Mouse (Mus musculus) retina, postnatal 1 day (tissue): Measurements from ENCODE around the gene Dscam.

Source experiments
- DNase-seq: peaks from one replicate; pipeline ENCODE4 v3.0.0-alpha.2; 2012

Dscam gene

DNA sequence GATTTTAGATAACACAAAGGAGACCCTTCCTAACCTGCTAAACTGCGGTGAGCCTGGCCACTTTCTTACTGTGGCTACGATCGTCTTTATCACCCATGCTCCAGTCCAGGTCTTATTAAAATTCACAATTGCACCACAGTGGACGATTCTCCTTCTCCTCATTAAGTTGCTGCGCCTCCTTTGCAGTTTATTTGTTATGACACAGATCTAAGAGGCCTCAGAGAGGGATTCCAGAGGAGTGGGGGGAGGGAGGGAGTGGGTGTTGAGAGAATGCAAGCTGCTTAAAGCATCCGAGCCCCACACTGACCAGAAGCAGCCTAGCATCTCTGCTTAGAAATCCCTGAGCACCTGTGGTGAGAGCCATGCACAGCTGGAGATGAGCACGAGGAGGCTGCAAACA lies 413.6 kb downstream of the Dscam start:
- peak; percentile 80 for DNase-seq

DNA sequence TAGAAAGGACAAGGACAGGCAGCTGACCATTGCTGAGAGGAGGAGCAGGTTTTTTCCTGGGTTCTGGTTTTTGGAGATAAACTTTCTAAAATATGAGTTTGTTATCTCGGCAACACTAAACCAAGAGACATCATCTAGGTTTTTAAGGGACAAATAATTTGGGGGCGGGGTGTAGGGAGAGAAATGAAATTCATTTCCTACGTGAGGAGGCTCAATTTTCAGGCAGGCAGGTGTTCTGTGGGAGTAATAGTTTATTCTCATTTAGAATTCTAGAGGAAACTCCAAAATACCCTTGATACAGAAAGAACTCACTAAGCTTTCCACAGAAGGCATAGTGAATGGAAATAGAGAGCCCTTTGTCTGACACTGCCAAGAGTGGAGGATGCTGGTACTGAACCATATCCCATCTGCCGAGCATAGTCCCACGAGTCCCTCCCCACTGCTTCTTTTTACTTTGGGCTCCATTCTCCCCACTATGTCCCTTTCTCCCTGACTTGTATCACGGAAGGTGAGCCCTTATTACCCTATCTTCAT lies 415.5 kb downstream of the Dscam start:
- no peak for DNase-seq

DNA sequence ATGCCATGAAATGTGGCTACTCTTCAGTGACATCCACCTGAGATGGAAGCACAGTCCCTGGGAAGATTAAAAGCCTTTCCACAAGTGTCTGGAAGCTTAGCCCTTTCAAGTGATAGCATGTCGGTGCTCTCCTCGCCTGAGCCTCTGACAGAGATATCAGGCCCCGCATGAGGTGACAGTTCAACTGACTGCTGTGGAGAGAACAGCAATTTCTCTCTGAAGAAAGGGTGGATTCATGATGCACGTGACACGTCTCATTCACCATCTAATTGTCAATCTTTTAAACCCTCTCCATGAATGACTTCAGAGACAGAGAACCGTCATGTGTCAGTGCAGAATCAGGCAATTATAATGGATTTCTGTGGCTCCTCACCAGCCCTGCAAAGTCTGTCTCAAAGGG lies 416.2 kb downstream of the Dscam start:
- DNase-seq = no peak

- DNase-seq = peak; percentile 60
Observed at GRCm38 (mm10) chr16:96753781-96754173, 416.8 kb downstream of the Dscam start.

DNA sequence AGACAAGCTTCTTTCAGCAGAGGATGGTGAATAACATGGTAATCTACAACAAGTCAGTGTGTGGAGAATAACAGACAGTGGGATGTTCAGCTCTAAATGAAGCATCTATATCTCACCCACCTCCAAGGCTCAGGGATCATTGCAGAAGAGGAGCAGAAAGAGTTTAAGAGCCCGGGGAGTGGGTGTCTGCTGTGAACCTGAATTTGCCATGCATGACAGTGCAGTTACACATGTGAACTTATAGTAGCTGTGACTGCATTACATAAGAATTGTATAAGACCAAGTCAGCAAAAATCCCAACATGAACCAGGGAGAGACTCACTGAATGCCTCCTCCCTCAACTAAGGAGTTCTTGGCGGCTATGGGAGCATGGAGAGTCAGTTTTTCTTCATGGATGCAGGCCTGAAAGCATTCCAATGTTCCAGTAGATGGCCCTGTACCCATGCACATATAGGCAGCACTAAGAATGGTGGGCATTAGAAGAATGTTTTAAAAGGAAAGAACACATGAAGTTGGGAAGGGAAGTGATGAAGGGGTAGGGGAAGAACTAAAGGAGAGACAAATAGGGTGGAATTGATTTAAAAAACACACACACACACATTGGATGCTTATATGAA lies 417.3 kb downstream of the Dscam start:
- no peak for DNase-seq

GRCm38 (mm10) chr16:96742475-96743255 lies 427.9 kb downstream of the Dscam start:
- no peak for DNase-seq

- DNase-seq = no peak
Observed at GRCm38 (mm10) chr16:96741336-96741735, 429.2 kb downstream of the Dscam start.

DNA sequence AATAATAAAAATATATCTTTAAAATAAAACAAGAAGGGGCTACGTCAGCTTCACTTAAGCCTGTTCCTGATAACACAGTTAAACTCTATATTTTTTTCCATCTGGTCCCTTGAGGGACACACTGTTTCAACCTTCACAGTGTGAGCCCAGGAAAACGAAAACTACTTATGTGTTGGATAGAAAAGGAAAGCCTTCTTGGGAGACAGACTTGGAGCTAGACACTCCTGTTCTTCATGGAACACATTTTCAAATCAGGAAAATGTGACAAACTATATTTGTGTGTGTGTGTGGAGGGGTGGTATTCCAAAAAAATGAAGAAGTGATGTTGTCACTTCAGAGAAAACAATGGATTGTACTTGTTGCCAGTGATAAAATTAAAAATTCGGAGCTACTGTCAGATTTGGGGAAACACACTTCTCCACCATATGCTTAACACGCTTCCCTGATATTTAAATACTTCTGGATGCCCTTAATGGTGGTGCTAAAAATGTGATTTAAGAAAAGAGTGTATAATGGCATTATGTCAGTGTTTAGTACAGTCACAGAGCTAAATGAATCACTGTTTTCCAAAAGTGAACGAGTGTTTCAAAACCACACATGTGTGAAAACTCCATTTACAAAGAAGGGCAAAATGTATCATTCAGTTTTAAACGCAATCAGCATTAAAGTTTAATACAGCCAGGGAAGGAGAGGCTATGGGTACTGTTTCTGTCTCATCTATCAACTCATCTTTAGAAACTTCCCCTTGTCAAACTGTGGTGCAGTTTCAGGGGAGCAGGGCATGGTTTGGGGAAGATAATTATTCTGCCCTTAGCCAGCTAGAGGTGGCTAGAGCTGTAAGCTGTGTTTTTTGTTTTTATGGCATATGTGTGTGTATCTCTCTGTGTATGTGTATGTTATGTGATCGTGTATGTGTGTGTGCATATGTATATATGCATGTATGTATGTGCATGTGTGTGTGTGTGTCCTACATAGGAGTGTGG lies 430.2 kb downstream of the Dscam start:
- no peak for DNase-seq

DNA sequence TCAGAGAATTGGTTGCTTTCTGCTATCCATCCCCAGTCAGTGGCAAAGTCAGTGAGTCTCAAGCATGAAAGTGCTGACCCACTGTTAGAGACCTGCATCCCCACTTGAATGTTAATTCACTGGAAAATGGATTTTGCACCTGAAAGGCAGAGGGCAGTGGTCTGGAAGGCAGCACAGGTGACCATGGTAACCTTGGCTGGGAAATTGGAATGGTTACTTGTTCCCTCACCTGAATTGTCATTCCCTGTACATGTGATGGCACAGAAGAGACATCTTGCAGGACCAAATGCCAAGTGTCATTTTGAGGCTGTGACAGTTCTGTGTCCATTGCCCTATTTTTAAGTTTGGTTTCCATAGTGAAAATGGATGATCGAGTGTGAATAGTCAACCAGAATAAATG lies 434.1 kb downstream of the Dscam start:
- no peak for DNase-seq

- DNase-seq = no peak
Observed at GRCm38 (mm10) chr16:96730881-96731280, 439.7 kb downstream of the Dscam start.

DNA sequence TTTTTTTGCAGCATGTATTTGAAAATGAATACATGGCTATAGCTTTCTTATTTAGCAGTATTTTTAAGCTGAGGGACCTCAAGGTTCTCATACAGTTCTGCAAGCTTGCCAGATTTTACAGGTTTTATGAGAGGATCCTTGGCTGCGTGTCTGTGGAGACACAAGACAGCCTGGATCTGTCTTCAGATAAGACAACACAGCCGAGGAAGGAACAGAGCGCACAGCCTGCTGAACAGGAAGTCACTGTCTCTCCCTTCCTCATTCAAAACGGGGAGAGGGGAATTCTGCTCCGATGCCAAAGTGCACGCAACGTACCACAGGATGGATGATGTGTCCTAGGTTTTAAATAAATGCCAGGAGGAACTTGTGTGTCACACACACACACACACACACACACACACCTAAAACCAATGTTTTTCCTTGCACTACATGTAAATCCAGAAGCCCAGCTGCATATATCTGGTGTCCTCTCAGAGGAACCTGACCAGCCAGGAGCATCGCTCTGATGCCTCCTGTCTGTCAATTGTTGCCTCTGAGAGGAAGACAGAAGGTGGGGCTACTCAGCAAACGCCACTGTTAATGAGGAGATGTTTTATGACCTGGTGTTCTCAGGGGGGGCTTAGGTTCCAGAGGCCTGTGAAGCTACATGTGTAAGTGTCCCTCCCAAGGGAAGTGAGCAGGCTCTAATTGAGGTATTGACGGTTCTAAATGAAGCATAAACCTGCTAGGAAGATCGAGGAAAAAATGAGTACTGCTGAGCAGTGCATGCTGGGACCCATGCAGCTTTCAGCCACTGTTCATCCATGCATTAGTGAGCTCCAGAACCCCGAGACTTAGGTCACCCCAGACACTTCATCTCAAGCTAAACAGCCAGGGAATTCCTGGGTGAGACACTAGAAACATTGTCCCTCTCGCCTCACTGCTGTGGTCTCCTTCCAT lies 442.4 kb downstream of the Dscam start:
- peak; percentile 32 for DNase-seq

DNA sequence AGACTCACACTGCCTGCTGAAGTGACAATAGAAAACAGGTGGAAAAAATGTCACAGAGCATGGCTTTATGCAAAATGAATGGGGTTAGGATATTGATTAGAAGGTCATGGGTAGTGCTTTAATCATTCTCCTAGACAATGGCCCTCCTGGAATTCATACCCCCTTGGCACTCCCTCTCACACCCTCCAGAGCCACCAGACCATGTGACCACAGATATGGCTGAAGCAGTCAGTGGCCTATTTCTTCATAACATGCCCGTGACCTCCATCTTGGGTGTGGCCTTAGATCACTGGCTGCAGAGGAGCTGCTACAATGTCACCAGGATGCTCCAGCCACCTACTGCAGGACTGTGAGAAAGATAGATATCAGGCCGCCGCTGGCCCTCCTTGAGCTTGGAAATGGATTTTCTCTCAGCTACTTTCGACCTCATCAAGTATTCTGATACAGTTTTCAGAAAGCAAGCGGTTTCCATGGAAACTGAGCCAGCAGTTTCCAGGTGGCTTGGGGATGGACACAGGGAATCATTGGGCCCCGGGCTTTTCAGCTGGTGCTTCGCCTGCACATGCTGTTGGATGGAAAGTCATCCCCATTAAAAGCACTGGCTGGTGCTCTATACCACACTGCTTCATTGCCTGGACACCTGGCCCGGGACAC lies 445.4 kb downstream of the Dscam start:
- DNase-seq = peak; percentile 60

- peak; percentile 68 for DNase-seq
Observed at GRCm38 (mm10) chr16:96724591-96724990, 446.0 kb downstream of the Dscam start.

DNA sequence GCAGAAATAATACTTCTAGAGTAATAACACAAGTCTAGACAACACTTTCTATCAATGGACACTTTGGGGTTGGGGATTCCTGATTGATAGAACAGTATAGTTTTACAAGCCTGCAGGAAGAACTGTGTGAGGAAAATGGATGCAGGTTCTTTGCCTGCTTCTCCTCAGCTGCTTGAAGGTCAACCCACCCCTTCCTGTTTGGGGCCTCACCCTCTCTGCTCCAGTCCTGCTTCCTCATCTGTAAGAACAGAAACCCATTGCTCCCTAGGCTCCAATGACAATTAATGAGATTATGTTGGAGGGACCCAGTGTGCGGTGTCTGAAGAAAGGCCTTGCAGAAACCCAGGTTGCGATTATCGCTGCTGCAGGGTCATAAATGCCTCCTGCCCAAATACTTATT lies 446.4 kb downstream of the Dscam start:
- peak; percentile 36 for DNase-seq

DNA sequence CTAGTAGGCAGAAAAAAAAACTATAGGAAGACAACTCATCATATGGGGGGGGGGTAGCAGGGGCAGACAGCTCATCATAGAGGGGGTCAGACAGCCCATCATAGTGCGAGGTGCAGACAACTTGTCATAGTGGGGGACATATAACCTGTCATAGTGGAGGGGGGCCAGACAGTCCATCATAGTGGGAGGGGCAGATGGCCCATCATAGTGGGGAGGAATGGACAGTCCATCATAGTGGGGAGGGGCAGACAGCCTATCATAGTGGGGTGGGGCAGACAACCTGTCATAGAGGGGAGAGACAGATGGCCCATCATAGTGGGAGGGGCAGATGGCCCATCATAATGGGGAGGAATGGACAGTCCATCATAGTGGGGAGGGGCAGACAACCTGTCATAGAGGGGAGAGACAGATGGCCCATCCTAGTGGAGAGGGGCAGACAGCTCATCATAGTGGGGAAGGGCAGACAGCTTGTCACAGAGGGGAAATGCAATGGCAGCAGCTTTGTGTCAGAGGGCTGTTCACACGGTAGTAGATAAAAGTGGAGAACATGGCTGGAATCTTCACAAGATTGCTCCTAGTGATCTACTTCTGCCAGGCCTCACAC lies 447.4 kb downstream of the Dscam start:
- no peak for DNase-seq

DNA sequence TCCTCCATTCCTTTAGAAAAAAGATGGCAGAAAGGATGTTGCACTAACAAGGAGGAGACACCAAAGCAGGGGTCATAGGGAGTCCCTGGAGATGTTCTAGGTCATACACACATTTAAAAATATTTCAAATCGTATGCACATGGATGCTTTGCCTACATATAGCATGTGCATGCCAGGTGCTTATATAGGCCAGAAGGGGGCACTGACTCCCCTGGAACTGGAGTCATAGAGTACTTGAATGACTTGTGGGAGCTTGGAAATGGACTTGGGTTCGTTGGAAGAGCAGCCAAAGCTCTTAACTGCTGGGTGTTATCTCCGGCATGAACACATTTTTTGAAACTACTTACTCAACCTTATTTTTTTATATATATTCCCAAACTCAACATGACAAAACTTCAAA lies 448.4 kb downstream of the Dscam start:
- DNase-seq = peak; percentile 40

- peak; percentile 70 for DNase-seq
Observed at GRCm38 (mm10) chr16:96721241-96721640, 449.3 kb downstream of the Dscam start.

DNA sequence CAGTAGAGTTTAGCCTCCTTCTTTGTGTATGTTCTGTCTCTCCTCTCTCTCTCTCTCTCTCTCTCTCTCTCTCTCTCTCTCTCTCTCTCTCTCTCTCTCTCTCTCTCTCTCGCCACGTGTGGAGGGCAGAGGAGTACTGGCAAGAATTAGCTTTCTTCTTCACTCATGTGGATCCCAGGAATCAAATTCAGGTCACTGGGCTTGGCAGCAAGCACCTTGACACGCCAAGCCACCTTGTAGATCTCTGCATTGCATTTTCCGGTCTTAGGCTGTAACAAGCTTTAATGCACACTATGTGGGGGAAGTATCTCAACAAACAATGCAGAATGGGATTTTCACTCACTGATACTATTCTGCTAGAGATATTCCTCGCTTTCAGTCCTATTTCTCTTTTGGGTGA lies 449.9 kb downstream of the Dscam start:
- peak; percentile 56 for DNase-seq

DNA sequence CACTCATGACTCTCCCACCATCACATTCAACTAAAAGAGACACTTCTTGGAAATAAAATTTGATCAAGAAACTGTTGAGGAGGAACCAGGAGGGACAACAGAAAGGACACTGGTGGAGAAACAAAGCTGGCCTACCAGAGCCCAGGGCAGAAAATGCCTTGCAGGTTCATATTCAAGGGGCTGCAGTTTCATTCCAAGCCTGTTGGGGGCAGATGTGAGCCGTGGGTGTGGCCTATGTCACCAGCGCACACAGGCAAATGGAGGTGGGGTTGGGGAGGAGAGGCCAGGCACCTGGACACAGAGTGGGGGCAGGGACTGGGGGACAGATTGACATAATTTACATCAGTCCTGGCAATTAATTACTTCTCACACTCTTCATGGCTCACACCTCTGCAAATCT lies 452.3 kb downstream of the Dscam start:
- peak; percentile 51 for DNase-seq

DNA sequence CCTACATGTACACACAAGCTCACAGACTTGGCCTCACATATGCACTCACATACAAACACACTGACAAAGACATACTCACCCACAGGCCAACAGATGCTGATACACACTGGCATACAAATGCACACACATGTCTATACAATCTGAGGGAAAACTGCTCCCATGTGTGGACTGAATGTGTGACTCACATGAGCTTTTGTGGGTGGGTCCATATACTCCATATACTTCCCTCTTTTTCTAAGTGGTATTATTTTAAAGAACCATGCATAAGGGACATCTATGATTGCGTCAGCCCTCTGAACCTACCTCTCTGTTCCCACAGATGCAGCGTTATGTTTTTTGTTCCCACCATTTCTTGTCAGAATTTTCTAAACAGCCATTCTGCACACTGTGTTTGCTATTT lies 453.9 kb downstream of the Dscam start:
- DNase-seq = no peak

DNA sequence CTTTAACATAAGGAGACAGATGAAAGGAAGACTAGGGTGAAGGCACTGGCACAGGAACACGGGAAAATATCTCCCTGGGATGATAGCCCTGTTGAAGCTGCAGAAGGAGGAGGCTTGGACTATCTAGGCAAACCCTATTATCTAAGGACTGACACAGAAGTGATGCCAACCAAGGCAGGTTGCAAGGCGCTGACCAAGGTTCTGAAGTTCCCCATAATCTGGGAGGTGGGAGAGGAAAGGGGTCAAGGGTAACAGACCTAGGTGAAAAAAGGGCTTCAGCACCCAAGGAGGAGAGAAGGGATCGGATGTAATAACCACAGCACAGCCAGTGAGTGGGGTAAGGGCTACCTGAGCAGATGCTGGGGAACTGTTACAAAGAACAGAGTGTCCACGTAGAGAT lies 458.6 kb downstream of the Dscam start:
- peak; percentile 29 for DNase-seq
